Mouse (Mus musculus) myocyte (in vitro differentiated cells): ENCODE results near the gene Cdipt. TPM values are rescaled to one million over a fixed set of nuclear protein-coding genes. Genes with fewer than 3 reads are reported as not detected.

Experiments used
- H3K27me3 ChIP-seq: one replicate; pipeline ENCODE4 v1.6.1; 2011; ENCODE audit not compliant: control insufficient read depth, insufficient read depth, insufficient read length
- H3K36me3 ChIP-seq: one replicate; pipeline ENCODE4 v1.6.1; 2011; ENCODE audit not compliant: control insufficient read depth, insufficient read depth
- H3K4me2 ChIP-seq: one replicate; pipeline ENCODE4 v1.6.1; 2011; ENCODE audit warnings: low read depth, control low read depth
- H3K4me3 ChIP-seq: one replicate; pipeline ENCODE4 v1.5.1; 2011; ENCODE audit warnings: mild to moderate bottlenecking, control low read depth, moderate library complexity
- H3K79me2 ChIP-seq: one replicate; pipeline ENCODE4 v1.6.1; 2011; ENCODE audit not compliant: control insufficient read depth, insufficient read depth
- H3ac ChIP-seq: one replicate; pipeline ENCODE4 v1.6.1; 2011; ENCODE audit not compliant: control insufficient read depth, insufficient read length
- CEBPB ChIP-seq: IDR thresholded peaks from 2 replicates; pipeline ENCODE4 v1.6.1; 2011; ENCODE audit warnings: mild to moderate bottlenecking, moderate library complexity; ENCODE audit not compliant: poor library complexity, insufficient read depth, severe bottlenecking
- E2F4 ChIP-seq: IDR thresholded peaks from one replicate; pipeline ENCODE4 v1.6.1; 2011; ENCODE audit warnings: mild to moderate bottlenecking, control low read depth, moderate library complexity; ENCODE audit not compliant: insufficient read depth
- MAX ChIP-seq: IDR thresholded peaks from one replicate; pipeline ENCODE4 v1.6.1; 2011; ENCODE audit warnings: low read depth, mild to moderate bottlenecking, control low read depth
- MYOD1 ChIP-seq, 3 experiments: IDR thresholded peaks; one replicate each; pipeline ENCODE4 v1.6.1; 2011; ENCODE audit warnings: control low read depth in 2 of 3, low read depth in 2 of 3, mild to moderate bottlenecking in 2 of 3, moderate library complexity in 1 of 3; ENCODE audit not compliant: insufficient read length in 2 of 3, control insufficient read depth in 1 of 3
- MYOG ChIP-seq, 3 experiments: IDR thresholded peaks; one replicate each; pipeline ENCODE4 v1.6.1; 2011; ENCODE audit warnings: control low read depth in 2 of 3, low read depth in 2 of 3, mild to moderate bottlenecking in 2 of 3; ENCODE audit not compliant: insufficient read length in 2 of 3, control insufficient read depth in 1 of 3, insufficient read depth in 1 of 3
- POLR2A ChIP-seq: IDR thresholded peaks from one replicate; pipeline ENCODE4 v1.6.1; 2011; ENCODE audit warnings: low read depth, mild to moderate bottlenecking, control low read depth, moderate library complexity; ENCODE audit not compliant: insufficient read length
- POLR2AphosphoS2 ChIP-seq: IDR thresholded peaks from one replicate; pipeline ENCODE4 v1.6.1; 2011; ENCODE audit warnings: low read depth, control low read depth; ENCODE audit not compliant: insufficient read length
- REST ChIP-seq: IDR thresholded peaks from one replicate; pipeline ENCODE4 v1.6.1; 2011; ENCODE audit warnings: mild to moderate bottlenecking, control low read depth, moderate library complexity; ENCODE audit not compliant: insufficient read depth, insufficient read length
- SRF ChIP-seq: IDR thresholded peaks from one replicate; pipeline ENCODE4 v1.6.1; 2011; ENCODE audit warnings: low read depth; ENCODE audit not compliant: control insufficient read depth, insufficient read length
- TCF12 ChIP-seq: IDR thresholded peaks from one replicate; pipeline ENCODE4 v1.6.1; 2011; ENCODE audit warnings: mild to moderate bottlenecking, control low read depth; ENCODE audit not compliant: poor library complexity, insufficient read depth, severe bottlenecking
- TCF3 ChIP-seq: IDR thresholded peaks from one replicate; pipeline ENCODE4 v1.6.1; 2011; ENCODE audit warnings: low read depth, control low read depth; ENCODE audit not compliant: insufficient read length
- USF1 ChIP-seq: IDR thresholded peaks from one replicate; pipeline ENCODE4 v1.6.1; 2011; ENCODE audit warnings: low read depth, mild to moderate bottlenecking, control low read depth, moderate library complexity
- polyA plus RNA-seq: library from polyadenylated mRNA; unstranded; fragments of >200 nt; fragmentation: generic; extraction: Trizol; gene quantifications from one replicate; pipeline ENCODE4 v1.2.1, GENCODE M21; 2012; ENCODE audit warnings: missing spikeins

Gene Cdipt
- polyA plus RNA-seq, 1 experiment, result 173 TPM

DNA sequence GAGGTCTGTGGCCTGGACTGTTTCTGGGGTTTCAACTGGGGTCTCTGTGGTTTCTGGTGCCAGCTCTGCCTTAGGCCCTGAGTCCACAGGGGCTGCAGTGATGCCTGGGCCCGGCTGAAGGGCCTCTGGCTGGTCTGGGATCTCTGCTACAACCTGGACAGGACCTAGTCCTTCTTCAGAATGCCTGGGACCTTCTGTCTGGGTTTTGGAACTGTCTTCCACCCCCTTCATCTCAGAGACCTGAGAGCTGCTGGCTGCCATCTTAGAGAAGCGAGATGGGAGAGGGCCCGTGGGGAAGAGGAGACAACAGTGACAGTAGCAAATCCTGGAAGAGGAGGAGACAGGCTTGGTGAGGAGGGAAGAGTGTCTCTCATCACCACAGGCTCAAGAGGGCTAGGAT is 44.3 kb downstream of the Cdipt start:
- TF ChIP-seq REST (no peak), SRF (no peak), USF1 (no peak), MYOD1 (IDR thresholded peaks at IDR 0.05; ENCODE audit: control insufficient read depth in 1 of 3, insufficient read length in 2 of 3, low read depth in 2 of 3) (no peak), MYOG (IDR thresholded peaks at IDR 0.05; ENCODE audit: control insufficient read depth in 1 of 3, insufficient read depth in 1 of 3, insufficient read length in 2 of 3, low read depth in 2 of 3) (no peak), POLR2AphosphoS2 (no peak), TCF12 (no peak), E2F4 (no peak), CEBPB (no peak), POLR2A (no peak), TCF3 (no peak), MAX (no peak)
- H3K27me3 ChIP-seq, result no peaks in the 10 kb centered on the region
- peaks cover 24% of the 10 kb centered on the region for H3K79me2 ChIP-seq
- no peak overlapping the region for H3K4me2 ChIP-seq
- H3ac ChIP-seq, result no peak overlapping the region
- no peak overlapping the region for H3K4me3 ChIP-seq
- peaks cover 11% of the 10 kb centered on the region for H3K36me3 ChIP-seq

- no peak overlapping the region for H3K4me3 ChIP-seq
- no peak overlapping the region for H3ac ChIP-seq
- H3K4me2 ChIP-seq, result no peak overlapping the region
- TF ChIP-seq USF1, result no peak
- no peak for TF ChIP-seq POLR2AphosphoS2
- TF ChIP-seq E2F4, result no peak
- TF ChIP-seq CEBPB, result no peak
- no peak for TF ChIP-seq TCF3
- TF ChIP-seq MYOG (IDR thresholded peaks at IDR 0.05; ENCODE audit: control insufficient read depth in 1 of 3, insufficient read depth in 1 of 3, insufficient read length in 2 of 3, low read depth in 2 of 3), result no peak
- TF ChIP-seq MYOD1 (IDR thresholded peaks at IDR 0.05; ENCODE audit: control insufficient read depth in 1 of 3, insufficient read length in 2 of 3, low read depth in 2 of 3), result no peak
- no peak for TF ChIP-seq TCF12
- no peak for TF ChIP-seq MAX
- TF ChIP-seq POLR2A, result no peak
- TF ChIP-seq SRF, result no peak
- no peak for TF ChIP-seq REST
- H3K79me2 ChIP-seq, result peaks cover 23% of the 10 kb centered on the region
- H3K27me3 ChIP-seq, result no peaks in the 10 kb centered on the region
- H3K36me3 ChIP-seq, result peaks cover 11% of the 10 kb centered on the region
Measured at GRCm38 (mm10) chr7:127020491-127020890, 44.8 kb downstream of the Cdipt start.

DNA sequence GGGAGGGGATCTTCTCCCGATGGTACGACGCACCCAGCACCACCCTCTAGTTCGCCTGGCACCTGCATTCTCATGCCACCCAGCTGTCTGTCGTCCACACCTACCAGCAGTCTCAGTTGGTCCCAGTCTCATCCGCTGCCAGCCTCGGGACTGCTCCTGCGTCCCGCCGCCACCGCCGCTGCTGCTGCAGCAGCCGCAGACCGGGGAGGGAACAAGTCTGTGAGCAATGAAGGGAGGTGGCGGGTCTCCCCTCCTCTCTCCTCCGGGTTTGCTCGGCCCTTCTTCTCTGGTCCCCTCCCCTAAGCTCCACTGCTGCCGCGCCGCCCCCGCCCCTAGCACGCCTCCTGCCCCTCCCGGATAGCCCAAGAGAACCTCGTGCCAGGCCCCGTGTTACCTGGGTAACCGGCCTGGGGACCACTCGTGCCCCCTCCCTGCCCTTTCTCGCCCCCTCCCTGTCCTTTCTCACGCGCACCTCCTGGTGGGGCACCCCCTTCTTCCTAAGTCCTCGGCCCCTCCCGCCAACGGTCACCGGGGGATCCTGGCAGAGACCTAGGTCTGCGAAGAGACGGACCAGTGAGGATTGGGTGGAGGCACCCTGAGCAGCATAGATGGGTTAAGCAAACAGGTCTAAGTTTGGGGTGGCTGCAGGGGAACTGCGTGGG is 45.3 kb downstream of the Cdipt start, which contains the start of the genes Gm42742 and Prrt2:
Gene Gm42742, minus strand, starts transcription at position 197 of the 662 bp plus-strand sequence.
Gene Prrt2, minus strand, starts transcription at position 311 of the 662 bp plus-strand sequence.
- Histone ChIP-seq H3ac (no peak within 1 kb of the TSS), H3K4me2 (no peak within 1 kb of the TSS), H3K4me3 (no peak within 1 kb of the TSS), H3K79me2 (peaks cover 20% of the 10 kb centered on the region), H3K27me3 (no peaks in the 10 kb centered on the region), H3K36me3 (peaks cover 11% of the 10 kb centered on the region)
- TF ChIP-seq MYOD1 (IDR thresholded peaks at IDR 0.05; ENCODE audit: control insufficient read depth in 1 of 3, insufficient read length in 2 of 3, low read depth in 2 of 3), result no peak
- no peak for TF ChIP-seq TCF12
- no peak for TF ChIP-seq SRF
- TF ChIP-seq TCF3, result no peak
- peak; percentile 65 for TF ChIP-seq POLR2AphosphoS2

- H3K79me2 ChIP-seq, result peaks cover 20% of the 10 kb centered on the region
- no peak overlapping the region for H3K4me3 ChIP-seq
- no peak overlapping the region for H3K4me2 ChIP-seq
- no peak overlapping the region for H3ac ChIP-seq
- H3K27me3 ChIP-seq, result no peaks in the 10 kb centered on the region
- TF ChIP-seq TCF12 (no peak), POLR2AphosphoS2 (peak; percentile 72)
- H3K36me3 ChIP-seq, result peaks cover 11% of the 10 kb centered on the region
Measured at GRCm38 (mm10) chr7:127021563-127022527, 46.1 kb downstream of the Cdipt start.
